ENCODE assay signal across 8 mouse cellular contexts in the genomic region with DNA sequence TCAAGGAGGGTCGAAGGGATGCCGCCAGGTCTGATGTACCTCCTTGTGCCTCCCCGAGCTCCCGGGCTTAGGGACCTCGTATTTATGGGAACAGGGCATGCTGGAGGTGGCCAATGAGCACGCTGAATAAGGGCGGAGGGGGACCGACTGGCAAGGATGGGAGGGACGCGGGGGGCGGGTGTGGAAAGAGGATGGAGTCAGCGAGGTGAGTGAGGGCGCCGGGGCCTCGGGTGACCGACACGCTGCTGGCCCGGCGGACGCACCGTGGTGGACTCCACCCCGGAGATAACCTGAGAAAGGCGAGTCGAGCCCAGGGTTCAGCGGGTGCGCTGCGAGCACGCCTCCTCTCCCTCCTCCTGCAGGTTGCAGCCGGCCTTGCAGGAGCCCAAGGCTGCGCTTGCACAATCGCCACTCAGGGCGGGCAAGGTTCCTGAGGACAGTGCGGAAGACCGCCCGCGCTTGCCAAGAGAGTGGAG. TPM values are rescaled to one million over a fixed set of nuclear protein-coding genes. Genes with fewer than 3 reads are reported as not detected.
DNase-seq lines count a peak whose midpoint lies in the region; ATAC-seq lines count a peak whose summit lies in the region.

A gene (minus strand): TSS at position 55 of the 476 bp plus-strand sequence.

- H3K9ac ChIP-seq in forebrain, embryonic 14.5 days (ENCODE audit: low read length), result no peak within 1 kb of the TSS
- H3K9ac ChIP-seq in hindbrain, embryonic 11.5 days (ENCODE audit: low read depth, low read length), result no peak within 1 kb of the TSS
- H3K9ac ChIP-seq in limb, embryonic 13.5 days, result 0 out of 2 replicates have a peak within 1 kb of the TSS, but pooled peaks have one; percentile 43
- peak within 1 kb of the TSS; percentile 20; the same call in 1 of the 2 replicates for H3K9ac ChIP-seq in midbrain, embryonic 11.5 days (ENCODE audit: low read length)

- DNase-seq in adrenal gland, postnatal 14 days, result peak; percentile 89
- no peak for DNase-seq in forebrain, embryonic 14.5 days (ENCODE audit: low spot score)
- peak; percentile 72 for DNase-seq in hindbrain, embryonic 11.5 days (ENCODE audit: low spot score)
- peak; percentile 95 for DNase-seq in midbrain, embryonic 11.5 days (ENCODE audit: low spot score, missing footprints)
- peak; percentile 50 to 84 for DNase-seq in urinary bladder, postnatal 36 days (ENCODE audit: low spot score in 2 of 2)
- DNase-seq in frontal cortex, postnatal 25 days (ENCODE audit: low spot score in 2 of 2), result no peak
- DNase-seq in layer of hippocampus, postnatal 25 days (ENCODE audit: extremely low spot score in 1 of 2, low spot score in 1 of 2), result no peak

- H3K27me3 ChIP-seq in forebrain, embryonic 14.5 days (replicated peaks; ENCODE audit: control insufficient read depth, insufficient read depth, low read length), result peaks cover 41% of the 10 kb centered on the region
- peaks cover 49% of the 10 kb centered on the region for H3K27me3 ChIP-seq in hindbrain, embryonic 11.5 days (ENCODE audit: control insufficient read depth, insufficient read depth, low read length)
- H3K27me3 ChIP-seq in limb, embryonic 13.5 days, result peaks cover 82% of the 10 kb centered on the region
- H3K27me3 ChIP-seq in midbrain, embryonic 11.5 days (ENCODE audit: control insufficient read depth, insufficient read depth, low read length), result peaks cover 42% of the 10 kb centered on the region

- no peak within 1 kb of the TSS for H3K27ac ChIP-seq in forebrain, embryonic 14.5 days (ENCODE audit: low read depth, low read length)
- no peak within 1 kb of the TSS for H3K27ac ChIP-seq in hindbrain, embryonic 11.5 days (ENCODE audit: low read depth, low read length)
- H3K27ac ChIP-seq in limb, embryonic 13.5 days, result no peak within 1 kb of the TSS
- H3K27ac ChIP-seq in midbrain, embryonic 11.5 days (ENCODE audit: low read depth, low read length), result no peak within 1 kb of the TSS

- no peaks in the 10 kb centered on the region for H3K9me3 ChIP-seq in forebrain, embryonic 14.5 days (replicated peaks; ENCODE audit: control insufficient read depth, low read length)
- H3K9me3 ChIP-seq in hindbrain, embryonic 11.5 days (ENCODE audit: control insufficient read depth, low read length), result no peaks in the 10 kb centered on the region
- no peaks in the 10 kb centered on the region for H3K9me3 ChIP-seq in limb, embryonic 13.5 days
- no peaks in the 10 kb centered on the region for H3K9me3 ChIP-seq in midbrain, embryonic 11.5 days (ENCODE audit: control insufficient read depth, low read length)

- no peaks in the 10 kb centered on the region for H3K36me3 ChIP-seq in forebrain, embryonic 14.5 days (ENCODE audit: control insufficient read depth, insufficient read depth, low read length)
- H3K36me3 ChIP-seq in hindbrain, embryonic 11.5 days (ENCODE audit: control insufficient read depth, insufficient read depth, low read length), result no peaks in the 10 kb centered on the region
- no peaks in the 10 kb centered on the region for H3K36me3 ChIP-seq in limb, embryonic 13.5 days
- H3K36me3 ChIP-seq in midbrain, embryonic 11.5 days (ENCODE audit: control insufficient read depth, insufficient read depth, low read length), result no peaks in the 10 kb centered on the region

- peak within 1 kb of the TSS; percentile 19 for H3K4me3 ChIP-seq in forebrain, embryonic 14.5 days (ENCODE audit: low read depth, low read length)
- peak within 1 kb of the TSS; percentile 24; the same call in 1 of the 2 replicates for H3K4me3 ChIP-seq in hindbrain, embryonic 11.5 days (ENCODE audit: low read depth, low read length)
- H3K4me3 ChIP-seq in limb, embryonic 13.5 days, result peak within 1 kb of the TSS; percentile 37
- peak within 1 kb of the TSS; percentile 31 for H3K4me3 ChIP-seq in midbrain, embryonic 11.5 days (ENCODE audit: low read depth, low read length)

- peak; percentile 55; the same call in 1 of the 2 replicates for ATAC-seq in forebrain, embryonic 14.5 days
- ATAC-seq in hindbrain, embryonic 11.5 days (ENCODE audit: low FRiP score), result peak; percentile 33; the same call in 1 of the 2 replicates
- ATAC-seq in limb, embryonic 13.5 days (ENCODE audit: low FRiP score, low read depth), result peak; percentile 24; the same call in 1 of the 2 replicates
- ATAC-seq in midbrain, embryonic 11.5 days (ENCODE audit: low FRiP score), result peak; percentile 67

- WGBS in forebrain, embryonic 14.5 days, result under 1% methylated on average over 36 of the region's 36 CpGs
- WGBS in hindbrain, embryonic 11.5 days, result under 1% methylated on average over 32 of the region's 36 CpGs
- WGBS in limb, embryonic 13.5 days, result under 1% methylated on average over 36 of the region's 36 CpGs
- WGBS in midbrain, embryonic 11.5 days, result 1% methylated on average over 36 of the region's 36 CpGs

- peaks cover 10% of the 10 kb centered on the region; the same call in 1 of the 2 replicates for H3K4me1 ChIP-seq in forebrain, embryonic 14.5 days (ENCODE audit: control insufficient read depth, insufficient read depth, low read length)
- peaks cover 10% of the 10 kb centered on the region for H3K4me1 ChIP-seq in hindbrain, embryonic 11.5 days (replicated peaks; ENCODE audit: control insufficient read depth, insufficient read depth, low read length)
- H3K4me1 ChIP-seq in limb, embryonic 13.5 days, result peaks cover 25% of the 10 kb centered on the region
- H3K4me1 ChIP-seq in midbrain, embryonic 11.5 days (ENCODE audit: control insufficient read depth, insufficient read depth, low read length), result peaks cover 12% of the 10 kb centered on the region

- H3K4me2 ChIP-seq in forebrain, embryonic 14.5 days (ENCODE audit: low read length), result peak within 1 kb of the TSS; percentile 47
- H3K4me2 ChIP-seq in hindbrain, embryonic 11.5 days (replicated peaks; ENCODE audit: low read depth, low read length), result peak within 1 kb of the TSS; percentile 41
- peak within 1 kb of the TSS; percentile 61 for H3K4me2 ChIP-seq in limb, embryonic 13.5 days (replicated peaks)
- H3K4me2 ChIP-seq in midbrain, embryonic 11.5 days, result peak within 1 kb of the TSS; percentile 54

RNA-seq across cellular contexts. Expression of the gene that starts here (rescaled TPM):
- total RNA-seq in adrenal gland, postnatal 14 days (2021), result not detected in 2 replicates
- not detected in 2 replicates for polyA plus RNA-seq in forebrain, embryonic 14.5 days (2014; fragmentation: Nextera tagmentation; extraction: Ambion mirVana)
- 0.10 and 0.14 TPM in 2 replicates for polyA plus RNA-seq in hindbrain, embryonic 11.5 days (2014; fragmentation: Nextera tagmentation; extraction: Ambion mirVana)
- not detected in 2 replicates for polyA plus RNA-seq in limb, embryonic 13.5 days (2015; fragmentation: Nextera tagmentation; extraction: Ambion mirVana)
- polyA plus RNA-seq in midbrain, embryonic 11.5 days (2014; fragmentation: Nextera tagmentation; extraction: Ambion mirVana), result 0.05 and 0.07 TPM in 2 replicates
- total RNA-seq in layer of hippocampus, postnatal 25 days (2021), result not detected

Comparison
In these comparisons a context has a peak if more than half of its experiments do, and no peak if none do; other contexts are left out.
1. Peak in DNase-seq in adrenal gland, postnatal 14 days; RNA of the gene not detected or under 1 TPM.
2. Peak in ATAC-seq, H3K4me3 ChIP-seq and H3K4me2 ChIP-seq in forebrain, embryonic 14.5 days; RNA of the gene not detected or under 1 TPM.
3. Peak in DNase-seq, ATAC-seq, H3K4me3 ChIP-seq and H3K4me2 ChIP-seq in hindbrain, embryonic 11.5 days; RNA of the gene not detected or under 1 TPM.
4. Peak in ATAC-seq, H3K4me3 ChIP-seq, H3K9ac ChIP-seq and H3K4me2 ChIP-seq in limb, embryonic 13.5 days; RNA of the gene not detected or under 1 TPM.
5. Peak in DNase-seq, ATAC-seq, H3K4me3 ChIP-seq, H3K9ac ChIP-seq and H3K4me2 ChIP-seq in midbrain, embryonic 11.5 days; RNA of the gene not detected or under 1 TPM.
6. DNase-seq: peak in urinary bladder, postnatal 36 days (2 of 2); none in forebrain, embryonic 14.5 days (single experiment), frontal cortex, postnatal 25 days (0 of 2) and layer of hippocampus, postnatal 25 days (0 of 2).
7. Peak in every context shown above with its lines, with median percentiles within 50 percentile points of each other: ATAC-seq, H3K4me2 ChIP-seq and H3K4me3 ChIP-seq.